Mouse (Mus musculus): ENCODE measurements around the gene Dlg1.

- TF ChIP-seq CTCF (IDR thresholded peaks at IDR 0.05; ENCODE audit: extremely low read depth, insufficient read depth, insufficient read length, insufficient replicate concordance) (no peak), POLR2A (IDR thresholded peaks at IDR 0.05; ENCODE audit: low read depth, low read length) (no peak)
Observed at GRCm38 (mm10) chr16:31883902-31884301, 220.7 kb downstream of the Dlg1 start.
